Mouse (Mus musculus) embryonic facial prominence, embryonic 12.5 days (tissue): Measurements from ENCODE around the gene Ywhae. TPM values are rescaled to one million over a fixed set of nuclear protein-coding genes. Genes with fewer than 3 reads are reported as not detected.
A peak's percentile ranks its signal among the peaks of the same experiment; 100 is the strongest.
"Not testable (repeated sequence)": the region's sequence is repeated elsewhere in the genome, so short reads cannot be mapped to it uniquely, and the experiment has no call there.

ENCODE experiments used
- ATAC-seq: fragments of 200-750 bp; cut with Nextera tagmentation; 2 replicates; pipeline ENCODE4 v1.8.0; 2017; ENCODE audit not compliant: insufficient number of reproducible peaks, insufficient read depth, low FRiP score, low TSS enrichment
- H3K27ac ChIP-seq: fragments of 300-500 bp; sonication (generic); 2 replicates; pipeline ENCODE4 v1.5.1; 2016; ENCODE audit warnings: mild to moderate bottlenecking
- H3K27me3 ChIP-seq: fragments of 300-500 bp; sonication (generic); 2 replicates; pipeline ENCODE4 v1.6.1; 2016; ENCODE audit warnings: mild to moderate bottlenecking, moderate library complexity
- H3K36me3 ChIP-seq: fragments of 300-500 bp; sonication (generic); 2 replicates; pipeline ENCODE4 v1.6.1; 2016; ENCODE audit warnings: mild to moderate bottlenecking
- H3K4me1 ChIP-seq: fragments of 300-500 bp; sonication (generic); 2 replicates; pipeline ENCODE4 v1.6.1; 2016
- H3K4me2 ChIP-seq: fragments of 300-500 bp; sonication (generic); replicated peaks from 2 replicates; pipeline ENCODE4 v1.6.1; 2016; ENCODE audit warnings: mild to moderate bottlenecking, moderate library complexity
- H3K4me3 ChIP-seq: fragments of 300-500 bp; sonication (generic); 2 replicates; pipeline ENCODE4 v1.5.1; 2016; ENCODE audit warnings: mild to moderate bottlenecking
- H3K9ac ChIP-seq: fragments of 300-500 bp; sonication (generic); 2 replicates; pipeline ENCODE4 v1.6.1; 2016; ENCODE audit warnings: mild to moderate bottlenecking, moderate library complexity
- H3K9me3 ChIP-seq: fragments of 300-500 bp; sonication (generic); 2 replicates; pipeline ENCODE4 v1.6.1; 2016; ENCODE audit warnings: mild to moderate bottlenecking, moderate library complexity
- WGBS: fragments of 180-500 bp; shearing (Covaris S2); methylation state at CpG from one replicate; pipeline ENCODE4 v1.1.7; 2016; 5-methylcytosine and 5-hydroxymethylcytosine counted together
- polyA plus RNA-seq: library from polyadenylated mRNA; unstranded; fragments of >200 nt; fragmentation: Nextera tagmentation; extraction: Ambion mirVana; gene quantifications from 2 replicates; pipeline ENCODE4 v1.2.1, GENCODE M21; 2016

The Ywhae gene
- 1,049 and 1,107 TPM in 2 replicates for polyA plus RNA-seq

DNA sequence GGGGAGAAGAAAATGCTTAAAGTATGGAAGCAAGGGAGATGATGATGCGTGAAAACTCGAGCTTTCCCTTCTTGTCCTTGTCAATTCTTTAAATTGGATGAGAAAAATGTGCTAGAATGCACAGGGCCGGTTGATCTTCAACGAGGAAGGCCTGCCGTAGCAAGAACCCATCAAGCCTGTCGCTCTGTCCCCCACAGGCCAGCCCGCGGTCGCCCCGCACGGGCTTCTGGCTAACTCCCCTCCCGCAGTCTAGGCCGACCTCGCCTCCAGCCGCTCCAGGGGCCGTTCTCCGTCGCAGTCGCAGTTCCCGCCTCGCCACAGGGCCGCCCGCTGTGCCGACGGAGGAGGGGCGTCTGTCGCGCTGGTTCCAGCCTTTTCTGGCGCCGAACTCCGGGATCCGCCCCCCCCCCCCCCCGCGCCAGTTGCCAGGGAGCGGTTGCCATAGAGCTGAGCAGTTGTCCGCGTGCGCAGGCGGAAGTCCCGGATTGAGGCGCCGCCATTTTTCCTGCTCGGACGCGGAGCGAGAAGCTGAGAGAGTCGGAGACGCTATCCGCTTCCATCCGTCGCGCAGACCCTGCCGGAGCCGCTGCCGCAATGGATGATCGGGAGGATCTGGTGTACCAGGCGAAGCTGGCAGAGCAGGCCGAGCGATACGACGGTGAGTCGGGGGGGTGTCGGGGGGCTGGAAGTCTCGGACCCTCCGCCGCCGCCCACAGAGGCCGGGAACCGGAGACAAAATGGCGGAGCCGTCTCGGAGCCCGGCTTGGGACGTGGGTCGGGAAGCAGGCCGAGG lies at the start of gene Ywhae:
TSS of gene Ywhae (plus strand) at position 436 of the 793 bp plus-strand sequence.
- Histone ChIP-seq H3K27ac (peak within 1 kb of the TSS; percentile 98), H3K36me3 (no peaks in the 10 kb centered on the region), H3K4me2 (peak within 1 kb of the TSS; percentile 63), H3K9ac (peak within 1 kb of the TSS; percentile 96), H3K4me3 (peak within 1 kb of the TSS; percentile 93), H3K4me1 (peaks cover 21% of the 10 kb centered on the region), H3K27me3 (no peaks in the 10 kb centered on the region), H3K9me3 (no peaks in the 10 kb centered on the region)
- peak; percentile 92 for ATAC-seq
- WGBS: under 1% methylated on average over 75 of the region's 76 CpGs

DNA sequence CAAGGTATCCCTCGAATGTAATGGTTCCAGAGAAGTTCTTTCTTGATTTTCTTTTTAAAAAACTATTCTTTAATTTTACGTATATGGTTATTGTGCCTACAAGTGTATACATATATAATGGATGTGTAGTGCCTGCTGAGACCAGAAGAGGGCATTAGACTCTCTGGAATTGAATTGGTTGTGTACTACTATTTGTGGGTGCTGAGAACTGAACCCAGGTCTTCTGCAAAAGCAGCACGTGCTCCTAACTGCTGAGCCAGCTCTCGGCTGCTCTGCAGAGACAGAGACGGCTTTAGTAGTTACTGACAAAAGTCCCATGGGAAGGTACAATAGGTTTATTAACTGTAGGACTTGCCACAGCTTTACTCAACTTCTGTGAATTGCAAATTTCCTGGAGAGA lies 48.2 kb upstream of the Ywhae start:
- no peak overlapping the region for H3K9ac ChIP-seq
- no peaks in the 10 kb centered on the region for H3K27me3 ChIP-seq
- WGBS: 93% methylated on average over 5 of the region's 5 CpGs
- no peak overlapping the region for H3K27ac ChIP-seq
- H3K4me3 ChIP-seq: no peak overlapping the region
- peaks cover 20% of the 10 kb centered on the region; the same call in 1 of the 2 replicates for H3K36me3 ChIP-seq
- ATAC-seq: no peak
- no peak overlapping the region for H3K4me2 ChIP-seq
- H3K9me3 ChIP-seq: no peaks in the 10 kb centered on the region
- H3K4me1 ChIP-seq: peaks cover 9% of the 10 kb centered on the region

DNA sequence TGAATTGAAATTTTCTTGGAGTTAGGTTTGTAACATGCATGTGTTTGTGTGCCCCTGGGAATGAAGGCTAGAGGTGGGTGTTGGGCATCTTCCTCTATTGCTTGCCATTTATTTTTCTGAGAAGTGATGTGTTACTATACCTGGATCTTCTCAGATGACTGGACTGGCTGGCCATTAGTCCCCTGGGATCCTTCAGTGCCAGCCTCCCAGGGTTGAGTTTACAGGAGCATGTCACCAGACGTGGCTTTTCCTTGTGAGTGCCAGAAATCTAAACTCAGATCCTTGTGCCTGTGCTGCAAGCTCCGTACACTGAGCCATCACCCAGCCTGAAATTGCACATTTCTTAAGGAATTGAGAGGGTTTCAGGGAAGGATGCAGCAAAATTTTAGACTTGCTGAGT lies 47.7 kb upstream of the Ywhae start:
- no peak overlapping the region for H3K27ac ChIP-seq
- H3K9me3 ChIP-seq: no peaks in the 10 kb centered on the region
- H3K4me3 ChIP-seq: no peak overlapping the region
- ATAC-seq: no peak
- H3K36me3 ChIP-seq: peaks cover 25% of the 10 kb centered on the region; the same call in 1 of the 2 replicates
- no peak overlapping the region for H3K9ac ChIP-seq
- H3K27me3 ChIP-seq: no peaks in the 10 kb centered on the region
- 69% methylated on average over 2 of the region's 2 CpGs for WGBS
- peaks cover 8% of the 10 kb centered on the region for H3K4me1 ChIP-seq
- H3K4me2 ChIP-seq: no peak overlapping the region

DNA sequence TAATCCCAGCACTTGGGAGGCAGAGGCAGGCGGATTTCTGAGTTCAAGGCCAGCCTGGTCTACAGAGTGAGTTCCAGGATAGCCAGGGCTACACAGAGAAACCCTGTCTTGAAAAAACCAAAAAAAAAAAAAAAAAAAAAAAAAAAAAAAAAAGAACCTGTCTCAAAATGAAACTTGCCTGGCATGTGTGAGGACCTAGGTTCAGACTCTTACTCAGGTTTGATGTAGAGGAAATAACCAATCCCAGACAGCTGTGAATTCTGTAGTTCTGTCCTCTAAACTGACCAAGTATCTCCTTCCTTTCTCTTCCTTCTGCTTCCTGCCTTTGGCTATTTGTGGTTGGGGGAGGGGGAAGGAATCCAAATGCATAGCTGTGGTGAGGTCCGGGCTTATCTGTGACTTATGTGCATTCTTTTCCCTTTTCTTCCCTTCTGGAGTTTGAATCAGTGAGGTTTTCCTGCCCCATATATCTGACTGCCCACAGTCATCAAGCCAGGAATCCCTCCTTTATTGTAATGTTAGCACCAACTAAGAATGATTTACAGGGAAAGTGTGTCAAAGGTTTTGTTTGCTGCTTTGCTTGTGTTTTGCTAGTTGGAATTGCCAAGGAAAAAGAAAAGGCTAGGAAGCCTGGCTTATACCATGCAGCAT lies 45.2 kb upstream of the Ywhae start:
- no peak overlapping the region for H3K27ac ChIP-seq
- 62% methylated on average over 2 of the region's 2 CpGs for WGBS
- no peak for ATAC-seq
- no peak overlapping the region for H3K9ac ChIP-seq
- peaks cover 35% of the 10 kb centered on the region for H3K36me3 ChIP-seq
- no peak overlapping the region for H3K4me2 ChIP-seq
- H3K9me3 ChIP-seq: no peaks in the 10 kb centered on the region
- no peaks in the 10 kb centered on the region for H3K27me3 ChIP-seq
- no peak overlapping the region for H3K4me3 ChIP-seq
- H3K4me1 ChIP-seq: no peaks in the 10 kb centered on the region

DNA sequence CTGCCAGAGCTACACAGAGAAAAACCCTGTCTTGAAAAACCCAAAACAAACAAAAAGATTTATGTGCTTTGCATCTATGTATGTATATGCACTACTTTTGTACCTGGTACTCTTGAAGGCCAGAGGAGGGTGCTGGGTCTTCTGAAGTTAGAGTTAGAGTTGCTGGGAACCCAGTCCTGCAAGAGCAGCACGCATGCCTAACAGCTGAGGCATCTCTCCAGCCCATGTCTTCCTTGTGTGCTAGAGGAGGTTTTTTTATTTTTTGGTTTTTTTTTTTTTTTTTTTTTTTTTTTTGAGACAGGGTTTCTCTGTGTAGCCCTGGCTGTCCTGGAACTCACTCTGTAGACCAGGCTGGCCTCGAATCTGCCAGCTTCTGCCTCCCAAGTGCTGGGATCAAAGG lies 44.5 kb upstream of the Ywhae start:
- H3K4me3 ChIP-seq: no peak overlapping the region
- no peak for ATAC-seq
- WGBS: 80% methylated on average over 2 of the region's 2 CpGs
- H3K27ac ChIP-seq: no peak overlapping the region
- H3K4me2 ChIP-seq: no peak overlapping the region
- H3K4me1 ChIP-seq: no peaks in the 10 kb centered on the region
- H3K9me3 ChIP-seq: no peaks in the 10 kb centered on the region
- H3K9ac ChIP-seq: no peak overlapping the region
- H3K27me3 ChIP-seq: no peaks in the 10 kb centered on the region
- peaks cover 39% of the 10 kb centered on the region for H3K36me3 ChIP-seq

DNA sequence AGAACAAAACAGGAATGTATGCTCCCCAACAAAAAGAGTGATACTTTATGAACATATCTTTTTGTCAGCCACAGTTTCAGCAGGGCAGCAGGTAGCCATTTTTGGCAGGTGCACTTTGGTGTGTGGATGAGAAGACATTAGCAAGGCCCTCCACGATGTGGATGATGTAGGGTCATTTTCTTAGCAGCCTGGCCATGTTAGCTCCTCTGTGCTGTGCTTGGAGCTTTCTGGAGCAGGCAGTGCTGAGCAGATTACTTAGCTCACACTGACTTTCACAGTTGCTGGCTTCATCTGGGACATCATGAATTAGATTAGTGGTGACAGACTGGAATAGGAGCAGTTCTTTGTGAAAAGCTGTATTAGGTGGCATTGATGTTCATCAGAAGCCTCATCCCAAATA lies 42.7 kb upstream of the Ywhae start:
- Histone ChIP-seq H3K36me3 (peaks cover 42% of the 10 kb centered on the region), H3K4me1 (no peaks in the 10 kb centered on the region), H3K9ac (no peak overlapping the region), H3K9me3 (no peaks in the 10 kb centered on the region), H3K27ac (no peak overlapping the region), H3K4me3 (no peak overlapping the region), H3K4me2 (no peak overlapping the region), H3K27me3 (no peaks in the 10 kb centered on the region)
- no peak for ATAC-seq
- 94% methylated on average over 1 of the region's 1 CpGs for WGBS

DNA sequence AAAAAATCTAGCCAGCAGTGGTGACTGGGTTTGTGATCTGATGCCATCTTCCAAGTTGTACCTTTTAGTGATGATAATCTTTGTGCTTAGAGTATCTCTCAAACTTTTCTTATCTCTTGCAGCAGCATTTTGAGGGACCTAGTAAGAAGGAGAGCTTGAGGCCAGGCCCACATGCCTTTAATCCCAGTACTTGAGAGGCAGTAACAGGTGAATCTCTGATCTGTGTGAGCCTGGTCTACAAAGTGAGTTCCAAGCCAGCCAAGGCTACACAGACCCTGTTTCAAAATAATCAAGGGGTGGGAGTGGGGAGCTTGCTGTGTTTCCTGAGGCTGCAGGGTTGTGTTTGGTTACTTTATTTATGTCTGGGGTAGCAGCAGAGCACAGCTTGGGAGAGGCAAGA lies 41.6 kb upstream of the Ywhae start:
- peaks cover 44% of the 10 kb centered on the region for H3K36me3 ChIP-seq

DNA sequence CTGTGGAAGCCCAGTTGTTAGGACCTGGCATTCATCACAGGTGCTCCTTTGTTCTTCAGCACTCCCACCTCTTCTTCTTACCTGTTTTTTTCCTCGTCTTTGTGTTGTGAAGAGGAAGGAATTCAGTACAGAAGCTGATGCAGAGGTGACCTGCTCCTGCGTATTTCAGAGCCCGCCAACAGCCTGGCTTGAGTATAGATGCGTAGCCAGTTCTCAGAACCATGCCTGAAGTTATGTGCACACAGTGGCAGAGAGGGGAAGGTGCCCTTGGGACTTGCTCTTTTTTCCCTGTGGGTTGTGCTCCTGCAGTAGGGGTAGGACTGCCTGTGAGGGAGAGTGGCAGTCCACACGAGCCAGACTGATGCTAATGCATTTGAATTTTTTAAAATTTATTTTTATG lies 39.1 kb upstream of the Ywhae start:
- H3K9ac ChIP-seq: no peak overlapping the region
- ATAC-seq: no peak
- H3K4me1 ChIP-seq: no peaks in the 10 kb centered on the region
- H3K36me3 ChIP-seq: peaks cover 64% of the 10 kb centered on the region
- 97% methylated on average over 5 of the region's 5 CpGs for WGBS
- no peak overlapping the region for H3K4me3 ChIP-seq
- no peaks in the 10 kb centered on the region for H3K27me3 ChIP-seq
- H3K9me3 ChIP-seq: no peaks in the 10 kb centered on the region
- H3K27ac ChIP-seq: no peak overlapping the region
- no peak overlapping the region for H3K4me2 ChIP-seq

More for the DNA sequence above, 41.6 kb upstream of the Ywhae start:
- Histone ChIP-seq H3K9ac (no peak overlapping the region), H3K4me3 (no peak overlapping the region), H3K27me3 (no peaks in the 10 kb centered on the region), H3K9me3 (no peaks in the 10 kb centered on the region), H3K4me1 (no peaks in the 10 kb centered on the region), H3K4me2 (no peak overlapping the region), H3K27ac (no peak overlapping the region)
- ATAC-seq: no peak

DNA sequence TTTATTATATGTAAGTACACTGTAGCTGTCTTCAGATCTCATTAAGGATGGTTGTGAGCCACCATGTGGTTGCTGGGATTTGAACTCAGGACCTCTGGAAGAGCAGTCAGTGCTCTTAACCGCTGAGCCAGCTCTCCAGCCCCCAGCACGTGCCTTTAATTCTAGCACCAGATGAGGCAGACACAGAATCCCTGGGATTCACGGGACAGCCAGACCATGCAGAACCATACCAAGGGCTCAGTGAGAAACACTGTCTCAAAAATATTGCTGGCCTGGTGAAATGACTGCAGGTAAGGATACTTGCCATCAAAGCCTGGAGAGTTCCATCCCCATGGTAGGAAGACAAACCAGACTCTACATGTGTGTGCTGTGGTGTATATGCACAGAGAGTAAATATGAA lies 35.2 kb upstream of the Ywhae start:
- peaks cover 71% of the 10 kb centered on the region for H3K36me3 ChIP-seq
- not testable (repeated sequence) for H3K4me3 ChIP-seq, H3K27me3 ChIP-seq, H3K9ac ChIP-seq, H3K4me1 ChIP-seq, ATAC-seq, H3K9me3 ChIP-seq, H3K27ac ChIP-seq, H3K4me2 ChIP-seq
- WGBS: 96% methylated on average over 3 of the region's 3 CpGs

DNA sequence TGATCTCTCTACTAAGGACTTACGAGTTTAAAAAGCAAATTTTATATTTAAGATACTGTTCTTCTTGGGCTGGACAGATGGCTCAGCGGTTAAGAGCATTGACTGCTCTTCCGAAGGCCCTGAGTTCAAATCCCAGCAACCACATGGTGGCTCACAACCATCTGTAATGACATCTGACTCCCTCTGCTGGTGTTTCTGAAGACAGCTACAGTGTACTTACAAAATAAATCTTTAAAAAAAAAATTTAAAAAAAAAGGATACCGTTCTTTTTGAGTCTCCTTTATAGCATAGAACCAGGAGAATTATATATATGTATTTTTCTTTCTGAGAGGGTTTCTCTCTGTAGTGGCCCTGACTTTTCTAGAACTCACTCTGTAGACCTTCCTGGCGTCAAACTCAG lies 32.1 kb upstream of the Ywhae start:
- H3K9me3 ChIP-seq: no peaks in the 10 kb centered on the region
- no peaks in the 10 kb centered on the region for H3K27me3 ChIP-seq
- peaks cover 74% of the 10 kb centered on the region for H3K36me3 ChIP-seq
- no peaks in the 10 kb centered on the region for H3K4me1 ChIP-seq
- H3K27ac ChIP-seq: no peak overlapping the region
- no peak overlapping the region for H3K9ac ChIP-seq
- no peak overlapping the region for H3K4me2 ChIP-seq
- H3K4me3 ChIP-seq: no peak overlapping the region
- no peak for ATAC-seq
- WGBS: 95% methylated on average over 5 of the region's 5 CpGs

DNA sequence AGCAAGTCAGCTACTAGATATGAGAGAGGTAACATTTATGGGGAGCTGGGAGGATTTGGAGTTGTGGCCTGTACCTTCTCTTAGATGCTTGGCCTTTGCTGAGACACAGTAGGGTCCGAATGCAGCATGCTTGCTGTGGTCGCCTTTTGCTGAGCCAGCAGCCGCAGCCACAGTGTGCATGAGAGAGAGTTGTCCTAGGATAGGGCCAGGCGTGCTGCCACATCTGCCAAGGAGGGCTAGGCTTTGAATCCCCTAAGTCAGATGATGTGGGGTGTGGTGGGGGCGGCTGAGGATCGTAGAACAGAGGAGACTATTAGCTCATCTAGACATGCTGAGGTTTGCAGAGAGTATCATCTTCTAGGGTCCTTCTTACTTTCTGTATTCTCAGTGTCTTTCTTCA lies 29.9 kb upstream of the Ywhae start:
- H3K36me3 ChIP-seq: peaks cover 74% of the 10 kb centered on the region
- no peak overlapping the region for H3K9ac ChIP-seq
- no peaks in the 10 kb centered on the region for H3K27me3 ChIP-seq
- no peaks in the 10 kb centered on the region for H3K4me1 ChIP-seq
- WGBS: 94% methylated on average over 6 of the region's 6 CpGs
- no peak overlapping the region for H3K4me3 ChIP-seq
- H3K9me3 ChIP-seq: no peaks in the 10 kb centered on the region
- ATAC-seq: no peak
- no peak overlapping the region for H3K4me2 ChIP-seq
- no peak overlapping the region for H3K27ac ChIP-seq

DNA sequence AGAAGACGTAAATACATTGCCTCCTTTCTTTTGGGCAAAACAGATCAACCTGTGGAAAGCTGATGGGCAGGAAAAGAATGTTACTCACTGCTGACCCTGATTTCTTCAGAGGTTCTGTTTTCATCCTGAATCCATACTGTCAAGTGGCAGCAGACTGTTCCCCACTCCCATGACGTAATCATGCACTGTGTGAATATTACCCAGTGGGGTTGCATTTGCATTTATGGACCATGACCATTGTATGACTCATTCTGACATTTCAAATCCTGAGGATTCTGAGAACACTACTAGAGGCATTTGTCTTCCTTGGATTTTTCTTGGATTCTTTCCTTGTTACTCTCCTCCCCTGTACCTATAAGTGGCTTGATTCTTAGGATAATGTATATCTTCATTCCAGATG lies 28.9 kb upstream of the Ywhae start:
- H3K4me3 ChIP-seq: no peak overlapping the region
- ATAC-seq: no peak
- H3K9ac ChIP-seq: no peak overlapping the region
- no peaks in the 10 kb centered on the region for H3K4me1 ChIP-seq
- no peaks in the 10 kb centered on the region for H3K27me3 ChIP-seq
- no peak overlapping the region for H3K4me2 ChIP-seq
- H3K36me3 ChIP-seq: peaks cover 64% of the 10 kb centered on the region
- H3K9me3 ChIP-seq: no peaks in the 10 kb centered on the region
- WGBS: 100% methylated on average over 2 of the region's 2 CpGs
- no peak overlapping the region for H3K27ac ChIP-seq
